Mouse (Mus musculus): Measurements from ENCODE around the gene Taf1a.

GRCm38 (mm10) chr1:183420296-183420695 lies 31.5 kb downstream of the Taf1a start:
- TF ChIP-seq HCFC1 (IDR thresholded peaks at IDR 0.05; ENCODE audit: borderline replicate concordance, insufficient read depth, low read length) (no peak), CHD2 (IDR thresholded peaks at IDR 0.05; ENCODE audit: low read depth, low read length) (no peak), MAFK (IDR thresholded peaks at IDR 0.05; ENCODE audit: insufficient read depth, low read depth, low read length) (no peak)
